Mouse (Mus musculus): ENCODE measurements around the gene Bcl2. TPM values are rescaled to one million over a fixed set of nuclear protein-coding genes. Genes with fewer than 3 reads are reported as not detected.
A peak's percentile ranks its signal among the peaks of the same experiment; 100 is the strongest.

Gene Bcl2
- total and polyA plus RNA-seq, 3 experiments = 30.9 to 87.0 (median 38.8) TPM

DNA sequence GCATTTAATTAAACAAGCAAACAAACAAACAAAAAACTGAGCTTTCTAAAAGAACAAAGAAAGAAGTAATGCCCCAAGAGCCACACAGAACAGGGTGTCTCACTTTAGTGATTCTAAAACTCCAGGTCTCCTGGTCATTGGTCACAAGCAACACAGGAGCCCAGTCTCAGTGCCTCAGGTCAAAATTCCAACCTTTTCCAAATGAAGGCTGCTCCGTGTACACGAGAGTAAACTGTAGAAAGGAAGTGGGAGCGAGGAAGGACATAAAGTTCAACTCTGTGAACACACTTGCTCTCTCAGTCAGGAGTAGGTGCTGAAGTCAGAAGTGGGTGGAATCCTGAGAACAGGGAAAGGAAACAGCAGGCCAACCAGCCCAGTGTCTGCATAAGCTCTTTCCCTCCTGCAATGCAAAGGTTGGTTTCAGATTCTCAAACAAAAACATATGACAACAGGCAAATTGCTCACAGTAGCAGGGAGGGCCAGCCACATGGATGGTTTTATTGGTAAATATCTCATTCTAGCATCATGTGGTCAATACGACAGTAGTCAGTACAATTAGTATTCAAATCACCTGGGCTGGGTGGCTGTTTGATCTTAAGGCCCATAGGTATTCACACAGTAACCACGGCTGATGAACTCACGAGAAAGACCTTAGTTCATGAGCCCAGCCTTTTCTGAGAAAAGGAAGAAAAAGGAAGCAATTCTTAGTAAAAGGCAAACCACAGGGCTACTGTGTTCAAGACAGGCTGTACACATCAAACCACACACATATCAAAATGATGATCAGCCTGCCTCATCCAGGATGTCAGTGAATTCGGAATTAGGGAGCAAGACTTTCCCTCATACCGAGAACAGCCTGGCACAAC, 101.7 kb downstream of the Bcl2 start:
- Histone ChIP-seq H3K27me3 (ENCODE audit: control insufficient read depth in 1 of 2, insufficient read depth in 2 of 2, low read length in 2 of 2) (no peaks in the 10 kb centered on the region), H3K36me3 (ENCODE audit: control insufficient read depth in 1 of 2, insufficient read depth in 2 of 2, low read length in 2 of 2) (no peaks in the 10 kb centered on the region), H3K79me2 (ENCODE audit: control insufficient read depth, insufficient read depth, low read length, poor library complexity) (no peaks in the 10 kb centered on the region), H3K4me1 (ENCODE audit: control insufficient read depth in 1 of 2, insufficient read depth in 2 of 2, low read length in 2 of 2) (no peaks in the 10 kb centered on the region; a peak in 1 of 4 replicates), H3K9me3 (replicated peaks; ENCODE audit: insufficient read depth, low read length) (no peaks in the 10 kb centered on the region), H3K27ac (ENCODE audit: control insufficient read depth, low read depth, low read length) (no peak overlapping the region), H3K9ac (ENCODE audit: control insufficient read depth, low read depth, low read length, poor library complexity, severe bottlenecking) (no peak overlapping the region), H3K4me3 (ENCODE audit: control insufficient read depth in 1 of 2, insufficient read depth in 1 of 2, low read depth in 2 of 2, low read length in 2 of 2) (no peak overlapping the region)
- peak; percentile 45 for DNase-seq (ENCODE audit: low read depth, low spot score)
- TF ChIP-seq BHLHE40 (IDR thresholded peaks at IDR 0.05; ENCODE audit: borderline replicate concordance, low read depth, low read length) (0 out of 2 replicates have a peak, but pooled peaks have one; percentile 11), RAD21 (IDR thresholded peaks at IDR 0.05; ENCODE audit: low read depth, low read length) (no peak)

DNA sequence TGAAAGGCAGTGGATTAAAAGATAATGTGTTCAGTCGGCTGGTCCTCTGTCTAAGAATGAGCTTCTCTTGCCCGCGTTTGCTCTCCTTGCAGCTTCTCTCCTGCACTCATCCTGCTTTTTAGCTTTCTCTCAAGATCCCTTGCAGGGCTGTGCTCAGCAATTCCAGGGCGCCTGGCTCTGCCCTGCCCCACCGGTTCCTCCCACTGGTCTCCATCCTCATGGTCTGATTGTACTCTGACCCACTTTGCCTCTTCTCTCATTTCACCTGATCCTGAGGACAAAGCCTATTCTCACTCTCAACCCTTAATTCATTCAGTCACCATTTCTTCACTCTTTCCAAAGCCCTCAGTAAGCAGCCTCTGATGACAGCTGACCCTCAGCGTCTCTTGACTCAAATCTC, 102.8 kb downstream of the Bcl2 start:
- no peaks in the 10 kb centered on the region; a peak in 1 of 4 replicates for H3K4me1 ChIP-seq (ENCODE audit: control insufficient read depth in 1 of 2, insufficient read depth in 2 of 2, low read length in 2 of 2)
- H3K4me3 ChIP-seq (ENCODE audit: control insufficient read depth in 1 of 2, insufficient read depth in 1 of 2, low read depth in 2 of 2, low read length in 2 of 2) = no peak overlapping the region
- no peak for DNase-seq (ENCODE audit: low read depth, low spot score)
- H3K36me3 ChIP-seq (ENCODE audit: control insufficient read depth in 1 of 2, insufficient read depth in 2 of 2, low read length in 2 of 2) = no peaks in the 10 kb centered on the region
- H3K79me2 ChIP-seq (ENCODE audit: control insufficient read depth, insufficient read depth, low read length, poor library complexity) = no peaks in the 10 kb centered on the region
- H3K9ac ChIP-seq (ENCODE audit: control insufficient read depth, low read depth, low read length, poor library complexity, severe bottlenecking) = no peak overlapping the region
- H3K27me3 ChIP-seq (ENCODE audit: control insufficient read depth in 1 of 2, insufficient read depth in 2 of 2, low read length in 2 of 2) = no peaks in the 10 kb centered on the region
- no peaks in the 10 kb centered on the region for H3K9me3 ChIP-seq (replicated peaks; ENCODE audit: insufficient read depth, low read length)
- no peak overlapping the region for H3K27ac ChIP-seq (ENCODE audit: control insufficient read depth, low read depth, low read length)
- TF ChIP-seq UBTF (IDR thresholded peaks at IDR 0.05; ENCODE audit: borderline replicate concordance, insufficient read depth, low read depth, low read length) = no peak
- no peak for TF ChIP-seq BHLHE40 (IDR thresholded peaks at IDR 0.05; ENCODE audit: borderline replicate concordance, low read depth, low read length)
- TF ChIP-seq RCOR1 (IDR thresholded peaks at IDR 0.05; ENCODE audit: low read depth, low read length) = no peak
- TF ChIP-seq MAX (IDR thresholded peaks at IDR 0.05; ENCODE audit: low read length) = no peak
- no peak for TF ChIP-seq CHD2 (IDR thresholded peaks at IDR 0.05; ENCODE audit: low read length)
- TF ChIP-seq TAL1 (IDR thresholded peaks at IDR 0.05; ENCODE audit: low read length) = no peak
- TF ChIP-seq NRF1 (IDR thresholded peaks at IDR 0.05; ENCODE audit: insufficient read depth, low read depth, low read length, poor library complexity, severe bottlenecking) = no peak
- no peak for TF ChIP-seq RAD21 (IDR thresholded peaks at IDR 0.05; ENCODE audit: low read depth, low read length)
- TF ChIP-seq TCF12 (IDR thresholded peaks at IDR 0.05; ENCODE audit: low read depth, low read length) = no peak
- TF ChIP-seq HCFC1 (IDR thresholded peaks at IDR 0.05; ENCODE audit: low read depth, low read length) = no peak
- no peak for TF ChIP-seq MEF2A (IDR thresholded peaks at IDR 0.05; ENCODE audit: extremely low read depth, insufficient replicate concordance, low read depth, low read length, poor library complexity, severe bottlenecking)
- TF ChIP-seq NELFE (IDR thresholded peaks at IDR 0.05; ENCODE audit: low read depth, low read length) = no peak
- TF ChIP-seq ZNF384 (IDR thresholded peaks at IDR 0.05; ENCODE audit: low read depth, low read length) = no peak
- TF ChIP-seq MYC (IDR thresholded peaks at IDR 0.05; ENCODE audit: low read depth, low read length) = no peak
- no peak for TF ChIP-seq POLR2AphosphoS2 (IDR thresholded peaks at IDR 0.05; ENCODE audit: low read length)
- TF ChIP-seq POLR2A (IDR thresholded peaks at IDR 0.05; ENCODE audit: control insufficient read depth in 1 of 2, insufficient read depth in 1 of 2, low read depth in 1 of 2, low read length in 2 of 2, poor library complexity in 1 of 2) = no peak
- no peak for TF ChIP-seq MAZ (IDR thresholded peaks at IDR 0.05; ENCODE audit: low read depth, low read length)
- TF ChIP-seq ZMIZ1 (IDR thresholded peaks at IDR 0.05; ENCODE audit: low read depth, low read length) = no peak
- no peak for TF ChIP-seq SIN3A (IDR thresholded peaks at IDR 0.05; ENCODE audit: low read length)
- no peak for TF ChIP-seq MAFK (IDR thresholded peaks at IDR 0.05; ENCODE audit: borderline replicate concordance, low read depth, low read length)
